Mouse (Mus musculus) neutrophil, adult 5-6 weeks (primary cell): ENCODE measurements around the gene Ndrg4. TPM values are rescaled to one million over a fixed set of nuclear protein-coding genes. Genes with fewer than 3 reads are reported as not detected.
A peak's percentile ranks its signal among the peaks of the same experiment; 100 is the strongest.
"Not testable (repeated sequence)": the region's sequence is repeated elsewhere in the genome, so short reads cannot be mapped to it uniquely, and the experiment has no call there.

Source experiments
- ATAC-seq: fragments of 151-379, 151-347 bp; 2 replicates; pipeline ENCODE4 v1.8.0; 2017; ENCODE audit warnings: mild to moderate bottlenecking, moderate TSS enrichment; ENCODE audit not compliant: insufficient number of reproducible peaks, poor library complexity, low FRiP score, severe bottlenecking; ENCODE audit errors: extremely low read depth
- total RNA-seq: library from RNA; stranded (forward); fragments of 200-1000 nt; gene quantifications from 2 replicates; pipeline ENCODE4 v1.2.3, GENCODE M21; 2017

The Ndrg4 gene
- not detected in 2 replicates for total RNA-seq

DNA sequence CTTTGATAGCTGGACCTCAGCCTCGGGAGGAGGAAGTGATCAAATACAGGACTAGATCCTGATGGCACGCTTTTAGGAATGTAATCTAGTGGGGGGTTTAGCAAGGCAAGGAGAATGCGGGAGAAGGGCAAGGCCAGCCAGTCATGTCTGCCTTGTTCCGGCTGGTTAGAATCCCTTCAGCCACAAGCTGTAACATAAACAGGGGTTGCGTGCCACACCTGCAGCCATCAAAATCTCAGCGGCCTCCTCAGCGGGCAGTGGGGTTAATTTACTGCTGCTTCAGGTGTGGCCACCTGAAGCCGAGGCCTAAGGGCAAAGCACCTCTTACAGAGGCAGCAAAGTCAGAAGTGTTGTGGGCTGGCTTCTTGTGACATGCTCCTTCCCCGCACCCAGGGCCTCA, at the start of gene Ndrg4:
Gene Ndrg4 (plus strand): TSS at position 350 of the 400 bp plus-strand sequence.
- no peak for ATAC-seq

GRCm38 (mm10) chr8:95632840-95633239, 43.9 kb upstream of the Ndrg4 start:
- no peak for ATAC-seq

DNA sequence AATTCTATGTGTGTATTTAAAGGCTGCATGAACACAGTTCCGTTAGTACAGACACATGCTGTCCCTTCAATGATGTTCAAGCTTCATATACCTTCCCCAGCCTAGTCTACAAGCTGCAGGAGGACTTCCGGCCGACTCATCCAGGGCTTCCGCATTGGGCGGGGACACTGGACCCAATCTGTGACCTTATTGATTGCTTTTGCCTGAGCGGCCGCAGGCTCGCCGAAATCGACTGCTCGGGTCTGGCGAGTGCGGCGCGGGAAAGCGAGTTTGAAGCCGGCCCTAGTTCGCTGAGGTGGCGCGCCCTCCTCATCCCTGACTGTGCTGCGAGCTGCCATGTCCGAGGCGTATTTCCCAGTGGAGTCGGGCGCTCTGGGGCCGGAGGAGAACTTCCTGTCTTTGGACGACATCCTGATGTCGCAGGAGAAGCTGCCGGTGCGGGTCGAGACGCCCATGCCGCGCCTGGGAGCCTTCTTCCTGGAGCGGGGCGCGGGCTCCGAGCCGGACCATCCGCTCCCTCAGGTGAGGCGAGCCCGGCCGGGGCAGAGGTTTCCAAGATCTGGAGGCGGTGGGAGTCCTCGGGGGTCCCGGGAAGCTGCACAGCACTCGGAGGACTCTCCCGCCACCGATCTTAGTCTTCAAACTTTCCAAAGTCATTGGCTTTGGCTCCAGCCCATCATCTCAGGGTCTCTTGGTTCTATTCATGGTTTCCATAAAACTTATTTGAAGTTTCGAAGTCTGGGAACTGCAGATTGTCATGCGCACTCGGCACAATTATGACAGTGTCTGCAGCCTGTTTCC, 43.3 kb upstream of the Ndrg4 start, which contains the start of gene Gins3:
Gene Gins3 (plus strand): TSS at position 192 of the 801 bp plus-strand sequence.
- ATAC-seq, result peak; percentile 96

DNA sequence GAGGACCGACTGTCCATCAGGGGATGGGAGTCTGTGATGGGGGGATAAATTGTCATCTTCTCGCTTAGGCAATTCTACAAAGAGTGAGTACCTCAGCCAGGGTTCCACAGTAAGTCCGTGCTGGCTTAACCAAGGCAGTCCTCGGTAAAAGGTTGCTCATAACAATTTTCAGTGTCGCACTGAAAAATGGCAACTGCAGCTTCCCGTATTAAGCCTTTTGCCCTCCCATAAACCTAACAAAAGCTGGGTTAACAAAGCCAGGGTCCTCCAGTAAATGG, 42.8 kb upstream of the Ndrg4 start:
- ATAC-seq, result no peak

- ATAC-seq, result no peak
These were observed 31.8 kb upstream of the Ndrg4 start for GRCm38 (mm10) chr8:95644942-95645341.

DNA sequence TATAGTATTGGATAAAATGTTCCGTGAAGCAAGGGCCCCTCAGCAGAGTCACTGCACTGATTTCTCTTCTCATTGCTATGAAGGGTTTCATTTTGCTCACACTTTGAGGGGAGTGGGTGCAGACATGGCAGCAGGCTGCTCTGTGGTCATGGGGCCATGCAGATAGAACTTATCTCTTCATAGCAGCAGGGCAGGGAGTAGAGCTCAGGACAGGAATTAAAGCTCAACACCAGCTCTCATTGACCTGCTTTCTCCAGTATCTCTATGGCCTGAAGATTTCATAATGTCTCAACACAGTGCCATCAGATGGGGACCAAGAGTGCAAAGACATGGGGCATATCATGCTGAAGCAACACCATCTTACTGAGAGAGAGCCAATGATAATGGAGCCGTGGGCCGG, 28.5 kb upstream of the Ndrg4 start:
- ATAC-seq, result no peak

DNA sequence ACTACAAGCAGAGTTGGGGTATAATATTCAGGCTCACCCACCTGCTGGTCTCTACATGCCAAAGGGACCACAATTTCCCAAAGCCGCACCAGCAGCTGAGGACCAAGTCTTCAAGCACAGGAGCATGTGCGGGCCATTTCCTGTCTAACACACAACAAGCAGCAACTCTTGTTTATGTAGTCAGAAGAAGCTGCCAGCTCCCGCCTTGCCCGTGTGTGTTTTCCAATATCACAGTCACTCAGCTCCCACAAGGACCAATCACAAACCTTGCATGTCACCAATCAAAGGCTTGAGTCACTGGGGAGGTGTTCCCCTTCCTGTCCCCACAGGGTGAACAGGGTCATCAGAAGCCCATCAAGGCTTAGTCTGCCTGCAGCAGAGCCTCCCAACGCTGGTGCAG, 23.4 kb upstream of the Ndrg4 start:
- no peak for ATAC-seq

GRCm38 (mm10) chr8:95655831-95656230, 20.9 kb upstream of the Ndrg4 start:
- ATAC-seq, result no peak

DNA sequence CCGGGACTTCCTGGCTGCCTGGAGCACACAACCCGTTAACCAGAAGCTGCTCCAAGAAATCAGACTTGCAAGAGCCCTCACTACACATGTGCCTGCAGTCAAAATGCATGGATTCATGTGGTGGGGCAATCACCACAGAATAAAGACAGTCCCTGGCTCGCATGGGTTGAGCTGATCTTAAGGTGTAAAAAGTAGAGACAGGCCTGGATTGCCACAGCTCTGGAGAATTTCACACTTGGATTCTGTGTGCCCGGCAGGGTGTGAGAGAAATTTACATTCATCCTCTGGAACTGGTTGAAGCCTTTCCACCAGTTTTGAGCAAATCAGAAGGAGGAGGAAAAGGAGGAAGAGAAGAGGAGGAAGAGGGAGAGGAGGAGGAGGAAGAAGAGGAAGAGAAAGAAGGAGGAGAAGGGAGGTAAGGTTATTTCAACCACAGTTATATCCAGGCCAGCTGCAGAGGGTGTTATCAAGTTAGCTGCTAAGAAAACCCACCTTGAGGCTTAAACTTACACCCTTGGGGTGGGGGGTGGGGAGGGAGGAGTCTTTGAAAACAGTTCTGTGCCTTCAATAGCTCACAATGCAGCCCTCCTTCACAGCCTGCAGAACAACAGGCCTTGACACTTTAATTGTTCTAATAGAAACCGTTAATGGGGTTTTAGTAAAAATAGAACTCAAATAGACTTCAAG, 20.3 kb upstream of the Ndrg4 start:
- no peak for ATAC-seq

DNA sequence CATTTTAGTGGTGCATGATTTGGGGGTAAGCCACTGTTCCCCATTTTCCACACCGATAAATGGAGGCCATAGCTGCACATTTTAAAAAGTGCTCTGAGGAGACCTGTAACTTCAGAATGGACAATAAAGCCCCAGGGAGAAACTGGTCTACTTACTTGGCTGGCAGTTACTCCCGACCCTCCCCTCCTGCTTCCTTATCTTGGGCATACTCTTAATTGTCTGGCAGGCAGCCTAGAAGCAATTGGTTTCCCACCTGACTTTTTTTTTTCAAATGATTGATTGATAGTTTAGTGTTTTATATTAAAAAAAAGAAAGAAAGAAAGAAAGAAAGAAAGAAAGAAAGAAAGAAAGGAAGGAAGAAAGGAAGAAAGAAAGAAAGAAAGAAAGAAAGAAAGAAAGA, 19.3 kb upstream of the Ndrg4 start:
- ATAC-seq, result no peak

- no peak for ATAC-seq
These were observed 16.4 kb upstream of the Ndrg4 start for GRCm38 (mm10) chr8:95660334-95660882.

- no peak for ATAC-seq
These were observed 15.7 kb upstream of the Ndrg4 start for GRCm38 (mm10) chr8:95661085-95661484.

GRCm38 (mm10) chr8:95661575-95661974, 15.2 kb upstream of the Ndrg4 start:
- ATAC-seq, result no peak

DNA sequence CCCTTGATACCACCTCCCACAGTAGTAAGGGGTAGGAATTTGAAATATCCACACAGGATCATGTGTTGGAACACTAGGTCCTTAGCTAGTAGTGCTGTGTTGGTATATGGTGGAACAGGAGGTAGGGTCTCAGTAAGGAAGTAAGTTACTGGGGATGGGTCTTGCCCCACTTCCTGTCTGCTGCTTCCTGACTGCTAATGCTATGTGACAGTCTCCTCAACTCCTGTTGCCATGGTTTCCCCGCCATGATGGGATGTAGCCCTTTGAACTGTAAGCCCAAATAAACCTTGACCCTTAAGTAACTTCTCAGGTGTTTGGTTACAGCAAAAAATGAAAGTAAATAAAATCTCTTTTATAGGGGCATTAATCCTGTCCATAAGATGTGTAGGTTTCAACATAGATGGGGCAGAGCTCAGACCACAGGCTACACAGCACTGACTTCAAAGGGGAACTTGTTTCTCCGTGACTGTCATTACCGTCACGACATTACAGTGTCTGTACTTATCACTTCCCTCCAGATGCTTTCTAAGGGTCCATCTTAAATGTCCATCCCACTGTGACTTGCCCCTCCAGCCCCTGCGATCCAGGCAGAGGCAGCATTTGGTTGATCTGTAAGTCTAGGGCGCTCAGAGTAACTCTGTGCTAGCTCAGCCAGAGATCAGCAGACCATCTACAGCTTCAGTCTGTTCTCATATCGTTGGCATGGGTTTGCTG, 13.7 kb upstream of the Ndrg4 start:
- ATAC-seq, result no peak

DNA sequence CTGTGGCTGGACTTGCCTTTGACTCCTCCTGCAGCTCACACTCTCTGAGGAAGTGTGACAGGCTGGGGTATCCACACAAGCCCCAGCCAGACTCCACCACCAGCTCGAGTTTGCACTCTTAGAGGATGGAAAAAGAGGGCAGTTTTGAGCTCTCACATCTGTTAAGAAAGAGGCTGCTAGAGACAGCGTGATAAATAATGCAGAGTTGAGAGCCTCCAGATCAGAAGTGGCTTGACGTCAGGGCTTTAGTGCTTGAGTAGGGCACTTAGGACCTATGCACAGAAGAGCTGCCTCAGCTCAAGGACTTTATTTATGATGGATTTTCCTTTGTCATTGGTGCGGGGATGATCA, 13.2 kb upstream of the Ndrg4 start:
- no peak for ATAC-seq

- not testable (repeated sequence) for ATAC-seq
These were observed 10.8 kb upstream of the Ndrg4 start for GRCm38 (mm10) chr8:95665813-95666452.

DNA sequence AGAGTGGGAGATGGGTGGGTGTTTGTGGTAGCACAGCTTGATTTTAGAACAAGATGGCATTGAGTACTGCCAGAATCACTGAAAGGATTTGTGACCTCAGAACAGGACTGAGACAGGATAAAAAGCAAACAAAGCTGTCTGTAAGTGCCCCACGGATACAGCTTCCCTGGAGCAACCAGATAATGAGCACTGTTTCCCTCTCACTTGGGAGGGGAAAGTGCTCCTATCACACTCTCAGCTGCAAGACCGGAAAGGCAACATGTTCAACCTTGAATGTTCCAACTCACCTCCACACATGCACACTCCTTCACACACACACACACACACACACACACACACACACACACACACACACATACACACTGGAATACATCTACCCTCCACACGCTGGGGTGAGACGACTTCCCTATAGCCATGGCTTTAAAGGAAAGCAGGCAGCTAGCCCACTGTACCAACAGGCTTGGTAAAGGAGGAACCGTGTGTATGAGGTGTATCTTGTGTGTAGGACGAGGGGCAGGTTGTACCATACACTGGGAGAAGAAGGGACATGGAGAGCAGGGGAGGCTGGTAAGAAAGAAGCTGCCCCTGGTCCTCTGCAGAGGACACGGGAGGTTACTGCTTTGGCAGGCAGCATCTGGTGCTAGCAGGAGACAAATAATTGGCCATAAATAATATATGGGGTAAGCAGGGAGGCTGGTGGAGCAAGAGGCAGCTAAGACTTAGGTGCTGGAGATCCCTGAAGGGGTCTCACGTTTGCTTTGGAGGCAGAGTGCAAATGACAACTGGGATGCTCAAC, 8.4 kb upstream of the Ndrg4 start:
- ATAC-seq, result no peak

DNA sequence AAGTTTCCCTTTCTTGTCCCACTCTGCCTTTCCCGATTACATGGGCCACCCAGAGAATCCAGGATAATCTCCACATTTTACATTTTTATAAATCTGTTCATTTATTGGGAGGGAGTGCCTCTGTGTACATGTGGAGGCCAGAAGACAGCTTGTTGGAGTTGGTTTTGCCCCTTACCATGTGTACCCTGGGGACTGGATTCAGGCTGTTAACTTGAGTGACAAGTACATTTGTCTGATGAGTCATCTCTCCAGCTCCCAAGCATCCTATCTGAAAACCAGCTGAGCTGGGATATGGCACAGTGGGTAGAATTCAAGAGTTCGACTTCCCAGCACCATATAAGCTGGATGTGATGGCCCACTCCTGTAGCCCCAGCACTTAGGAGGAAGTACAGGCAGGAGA, 6.8 kb upstream of the Ndrg4 start:
- no peak for ATAC-seq

- ATAC-seq, result no peak
These were observed 4.9 kb upstream of the Ndrg4 start for GRCm38 (mm10) chr8:95671861-95672260.
